Mouse (Mus musculus): Measurements from ENCODE around the gene Gfy.

The Gfy gene

GRCm38 (mm10) chr7:45144368-45145174 is 34.8 kb downstream of the Gfy start:
- no peak for DNase-seq

GRCm38 (mm10) chr7:45141914-45142313 is 37.5 kb downstream of the Gfy start:
- peak; percentile 7 for DNase-seq

- DNase-seq = peak; percentile 61
Measured at GRCm38 (mm10) chr7:45141319-45141718, 38.0 kb downstream of the Gfy start.

- DNase-seq = no peak
Measured at GRCm38 (mm10) chr7:45139904-45140723, 39.3 kb downstream of the Gfy start.

- no peak for DNase-seq
Measured at GRCm38 (mm10) chr7:45138403-45138802, 41.0 kb downstream of the Gfy start.

- DNase-seq = peak; percentile 49
Measured at GRCm38 (mm10) chr7:45137171-45138006, 42.0 kb downstream of the Gfy start.

- DNase-seq = peak; percentile 93
Measured at GRCm38 (mm10) chr7:45135993-45136567, 43.3 kb downstream of the Gfy start, which contains the start of the genes Gm45713 and Flt3l. Gene Gm45713 (minus strand): TSS chr7:45136231. Gene Flt3l (minus strand): TSS chr7:45136432.

GRCm38 (mm10) chr7:45135370-45135769 is 44.0 kb downstream of the Gfy start:
- peak; percentile 34 for DNase-seq

- DNase-seq = peak; percentile 59
Measured at GRCm38 (mm10) chr7:45134544-45135026, 44.8 kb downstream of the Gfy start.

GRCm38 (mm10) chr7:45133446-45134159 is 45.8 kb downstream of the Gfy start:
- DNase-seq = peak; percentile 23

- no peak for DNase-seq
Measured at GRCm38 (mm10) chr7:45131850-45132249, 47.5 kb downstream of the Gfy start.

- DNase-seq = no peak
Measured at GRCm38 (mm10) chr7:45129776-45130512, 49.4 kb downstream of the Gfy start.

GRCm38 (mm10) chr7:45129318-45129717 is 50.1 kb downstream of the Gfy start:
- no peak for DNase-seq

GRCm38 (mm10) chr7:45128624-45129246 is 50.6 kb downstream of the Gfy start, which contains the start of gene Rpl13a:
Gene Rpl13a (minus strand): TSS chr7:45128761.
- peak; percentile 98 for DNase-seq

- peak; percentile 17 for DNase-seq
Measured at GRCm38 (mm10) chr7:45127700-45128224, 51.6 kb downstream of the Gfy start.

- DNase-seq = peak; percentile 35
Measured at GRCm38 (mm10) chr7:45126844-45127699, 52.3 kb downstream of the Gfy start.

Data from thymus, postnatal 25 days (tissue).